Mouse (Mus musculus) liver, embryonic 14.5 days (tissue): ENCODE data around the gene Art4.

ENCODE experiments used
- CTCF ChIP-seq: IDR thresholded peaks from 2 replicates; pipeline ENCODE4 v1.5.1; 2016; ENCODE audit warnings: antibody characterized with exemption, low read depth, control low read depth
- EP300 ChIP-seq: IDR thresholded peaks from 2 replicates; pipeline ENCODE4 v1.6.1; 2016; ENCODE audit warnings: antibody characterized with exemption, low read depth

- TF ChIP-seq CTCF (no peak), EP300 (no peak)
These were observed 30.0 kb downstream of the Art4 start, which contains the start of gene BC049715 for GRCm38 (mm10) chr6:136827516-136827880.
